Mouse (Mus musculus): ENCODE data around the gene Pld4.

The Pld4 gene

DNA sequence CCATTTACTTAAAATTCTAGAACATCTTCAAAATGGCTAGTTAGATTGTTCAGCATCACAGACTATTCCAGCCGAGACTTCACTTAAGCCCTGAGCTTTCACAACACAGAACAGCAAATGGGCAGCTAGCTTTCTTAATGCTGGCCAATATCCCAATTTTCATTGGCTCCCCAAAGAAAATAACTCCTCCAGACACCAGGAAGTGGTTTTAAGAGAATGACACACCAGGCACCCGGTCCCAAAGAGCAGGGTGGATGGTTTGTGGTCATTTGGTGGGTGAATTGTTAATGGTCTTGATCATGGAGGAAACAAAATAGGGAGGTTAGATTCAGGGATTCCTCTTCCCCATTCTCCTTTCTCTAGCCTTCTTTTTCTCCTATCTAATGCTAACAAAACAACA lies 8.1 kb upstream of the Pld4 start:
- Histone ChIP-seq H3K27me3 (ENCODE audit: insufficient read depth, low read length) (0 out of 2 replicates have a peak, but pooled peaks cover 8% of the 10 kb centered on the region), H3K4me3 (replicated peaks; ENCODE audit: low read length) (no peak overlapping the region), H3K4me1 (replicated peaks; ENCODE audit: low read depth, low read length) (peaks cover 24% of the 10 kb centered on the region), H3K9me3 (ENCODE audit: low read length) (no peaks in the 10 kb centered on the region), H3K36me3 (ENCODE audit: insufficient read depth, low read length) (no peaks in the 10 kb centered on the region)
- TF ChIP-seq POU5F1 (IDR thresholded peaks at IDR 0.05; ENCODE audit: borderline replicate concordance, low read length): no peak
- TF ChIP-seq NANOG (IDR thresholded peaks at IDR 0.05; ENCODE audit: borderline replicate concordance, low read length): no peak
- TF ChIP-seq CTCF (conservative IDR thresholded peaks at IDR 0.05; ENCODE audit: low read length): no peak

DNA sequence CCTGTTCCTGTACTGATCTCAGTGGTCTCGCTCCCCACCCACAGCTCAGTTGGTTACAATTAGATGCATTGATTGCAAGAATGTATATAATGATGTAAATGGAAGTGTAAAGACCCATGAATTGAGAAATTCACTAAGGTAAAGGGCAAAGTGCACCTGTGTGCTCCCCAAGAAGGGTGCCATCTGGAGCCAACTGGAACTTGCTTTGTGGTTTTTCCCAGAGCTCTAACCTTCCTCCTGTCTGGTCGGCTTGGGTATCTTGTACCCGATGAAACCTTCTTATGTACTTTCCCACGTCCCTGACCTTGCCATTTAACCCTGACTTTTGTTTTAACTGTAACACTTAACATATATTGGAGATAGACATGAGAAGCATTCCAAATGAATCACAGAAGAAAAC lies 4.6 kb upstream of the Pld4 start:
- Histone ChIP-seq H3K27me3 (ENCODE audit: insufficient read depth, low read length) (0 out of 2 replicates have a peak, but pooled peaks cover 4% of the 10 kb centered on the region), H3K9me3 (ENCODE audit: low read length) (0 out of 2 replicates have a peak, but pooled peaks cover 6% of the 10 kb centered on the region), H3K4me1 (replicated peaks; ENCODE audit: low read depth, low read length) (peaks cover 29% of the 10 kb centered on the region), H3K36me3 (ENCODE audit: insufficient read depth, low read length) (no peaks in the 10 kb centered on the region), H3K4me3 (replicated peaks; ENCODE audit: low read length) (no peak overlapping the region)
- TF ChIP-seq NANOG (IDR thresholded peaks at IDR 0.05; ENCODE audit: borderline replicate concordance, low read length) (no peak), POU5F1 (IDR thresholded peaks at IDR 0.05; ENCODE audit: borderline replicate concordance, low read length) (no peak), CTCF (conservative IDR thresholded peaks at IDR 0.05; ENCODE audit: low read length) (no peak)

DNA sequence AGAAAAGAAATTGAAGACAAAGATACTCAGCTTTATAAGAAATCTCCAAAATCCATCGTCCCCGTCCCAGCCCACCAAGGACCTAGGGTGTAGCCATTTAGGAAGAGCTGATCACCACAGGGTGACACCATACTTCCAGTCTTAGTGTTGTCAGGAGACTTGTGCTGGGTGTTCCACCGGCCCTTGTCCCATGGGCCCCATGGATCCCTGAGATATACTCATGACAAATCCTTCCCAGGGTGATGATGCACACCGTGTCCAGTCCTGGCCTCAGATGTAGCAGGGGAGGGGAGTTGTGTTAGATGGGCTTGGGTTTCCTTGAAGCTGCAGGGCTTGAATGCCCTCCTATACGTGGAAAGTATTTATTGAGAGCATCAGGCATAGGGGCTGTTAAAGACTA lies 2.6 kb upstream of the Pld4 start:
- Histone ChIP-seq H3K27me3 (ENCODE audit: insufficient read depth, low read length) (0 out of 2 replicates have a peak, but pooled peaks cover 1% of the 10 kb centered on the region), H3K4me1 (replicated peaks; ENCODE audit: low read depth, low read length) (peaks cover 32% of the 10 kb centered on the region), H3K9me3 (ENCODE audit: low read length) (0 out of 2 replicates have a peak, but pooled peaks cover 6% of the 10 kb centered on the region), H3K36me3 (ENCODE audit: insufficient read depth, low read length) (no peaks in the 10 kb centered on the region), H3K4me3 (replicated peaks; ENCODE audit: low read length) (no peak overlapping the region)
- no peak for TF ChIP-seq NANOG (IDR thresholded peaks at IDR 0.05; ENCODE audit: borderline replicate concordance, low read length)
- TF ChIP-seq POU5F1 (IDR thresholded peaks at IDR 0.05; ENCODE audit: borderline replicate concordance, low read length): no peak
- TF ChIP-seq CTCF (conservative IDR thresholded peaks at IDR 0.05; ENCODE audit: low read length): no peak

DNA sequence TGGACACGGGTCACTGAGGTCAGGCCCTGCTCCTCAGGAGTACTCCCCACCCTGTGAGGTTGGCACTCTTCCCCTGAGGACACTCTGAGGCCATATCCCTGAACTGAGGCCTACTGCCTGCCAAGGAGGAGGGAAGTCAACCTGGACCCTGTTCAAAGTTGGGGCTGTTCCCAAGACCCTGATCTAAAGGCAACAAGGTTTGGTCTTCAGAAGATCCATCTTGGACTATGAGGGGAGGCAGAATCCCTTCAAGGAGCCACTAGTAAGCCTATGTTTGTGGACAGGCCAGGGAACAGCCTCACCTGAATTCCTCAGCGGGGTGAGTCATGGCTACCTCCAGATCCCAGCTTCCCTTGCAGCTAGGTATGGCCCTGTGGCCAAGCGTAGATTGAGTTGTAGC lies 984 bp upstream of the Pld4 start:
- no peaks in the 10 kb centered on the region for H3K36me3 ChIP-seq (ENCODE audit: insufficient read depth, low read length)
- peaks cover 32% of the 10 kb centered on the region for H3K4me1 ChIP-seq (replicated peaks; ENCODE audit: low read depth, low read length)
- peaks cover 9% of the 10 kb centered on the region; the same call in 1 of the 2 replicates for H3K27me3 ChIP-seq (ENCODE audit: insufficient read depth, low read length)
- H3K9me3 ChIP-seq (ENCODE audit: low read length): 0 out of 2 replicates have a peak, but pooled peaks cover 6% of the 10 kb centered on the region
- TF ChIP-seq NANOG (IDR thresholded peaks at IDR 0.05; ENCODE audit: borderline replicate concordance, low read length) (no peak), POU5F1 (IDR thresholded peaks at IDR 0.05; ENCODE audit: borderline replicate concordance, low read length) (no peak), CTCF (conservative IDR thresholded peaks at IDR 0.05; ENCODE audit: low read length) (no peak)
- no peak overlapping the region for H3K4me3 ChIP-seq (replicated peaks; ENCODE audit: low read length)

DNA sequence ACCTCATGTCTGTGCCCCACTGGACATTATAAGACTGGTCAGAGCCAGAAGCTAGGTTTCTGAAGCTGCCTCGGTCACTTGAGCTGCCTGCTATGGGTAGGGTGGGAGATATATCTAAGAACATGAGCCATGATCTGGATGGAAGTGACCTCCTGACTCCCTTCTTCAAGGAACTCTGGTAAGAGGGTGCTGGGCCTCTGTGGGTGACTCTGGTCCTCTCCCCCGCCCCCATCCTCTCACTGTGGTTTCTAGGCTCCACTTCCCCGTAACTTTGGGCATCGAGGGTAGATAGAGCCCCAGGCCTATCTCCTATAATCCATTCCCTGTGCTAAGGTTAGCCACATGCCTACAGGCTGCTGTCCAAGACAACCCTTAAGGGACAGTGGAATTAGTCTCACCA lies 956 bp downstream of the Pld4 start:
- H3K9me3 ChIP-seq (ENCODE audit: low read length): 0 out of 2 replicates have a peak, but pooled peaks cover 6% of the 10 kb centered on the region
- peaks cover 9% of the 10 kb centered on the region; the same call in 1 of the 2 replicates for H3K27me3 ChIP-seq (ENCODE audit: insufficient read depth, low read length)
- no peaks in the 10 kb centered on the region for H3K36me3 ChIP-seq (ENCODE audit: insufficient read depth, low read length)
- H3K4me1 ChIP-seq (replicated peaks; ENCODE audit: low read depth, low read length): peaks cover 17% of the 10 kb centered on the region
- no peak overlapping the region for H3K4me3 ChIP-seq (replicated peaks; ENCODE audit: low read length)
- TF ChIP-seq CTCF (conservative IDR thresholded peaks at IDR 0.05; ENCODE audit: low read length) (no peak), POU5F1 (IDR thresholded peaks at IDR 0.05; ENCODE audit: borderline replicate concordance, low read length) (no peak), NANOG (IDR thresholded peaks at IDR 0.05; ENCODE audit: borderline replicate concordance, low read length) (no peak)

DNA sequence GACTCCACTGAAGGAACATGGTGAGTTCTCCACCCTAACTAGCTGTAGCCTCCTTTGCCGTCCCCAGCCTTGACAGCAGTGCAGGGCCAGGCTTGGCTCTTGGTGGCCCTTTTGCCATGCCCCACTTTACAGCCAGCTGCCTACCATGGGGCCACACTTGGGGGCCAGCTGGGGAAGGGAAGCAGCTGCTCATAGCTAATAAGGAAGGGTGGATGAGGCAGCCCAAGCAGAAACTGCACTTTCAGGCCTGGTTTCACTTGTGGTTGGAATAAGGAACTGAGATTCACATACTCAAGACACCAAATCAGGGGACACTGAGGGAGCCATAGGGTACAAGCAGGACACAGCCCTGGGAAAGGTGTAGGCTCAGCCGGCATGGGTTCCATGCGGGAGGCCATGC lies 1.6 kb downstream of the Pld4 start:
- Histone ChIP-seq H3K4me3 (replicated peaks; ENCODE audit: low read length) (no peak overlapping the region), H3K36me3 (ENCODE audit: insufficient read depth, low read length) (no peaks in the 10 kb centered on the region), H3K9me3 (ENCODE audit: low read length) (0 out of 2 replicates have a peak, but pooled peaks cover 6% of the 10 kb centered on the region), H3K27me3 (ENCODE audit: insufficient read depth, low read length) (peaks cover 9% of the 10 kb centered on the region; the same call in 1 of the 2 replicates), H3K4me1 (replicated peaks; ENCODE audit: low read depth, low read length) (peaks cover 12% of the 10 kb centered on the region)
- TF ChIP-seq POU5F1 (IDR thresholded peaks at IDR 0.05; ENCODE audit: borderline replicate concordance, low read length): no peak
- TF ChIP-seq CTCF (conservative IDR thresholded peaks at IDR 0.05; ENCODE audit: low read length): no peak
- TF ChIP-seq NANOG (IDR thresholded peaks at IDR 0.05; ENCODE audit: borderline replicate concordance, low read length): no peak

DNA sequence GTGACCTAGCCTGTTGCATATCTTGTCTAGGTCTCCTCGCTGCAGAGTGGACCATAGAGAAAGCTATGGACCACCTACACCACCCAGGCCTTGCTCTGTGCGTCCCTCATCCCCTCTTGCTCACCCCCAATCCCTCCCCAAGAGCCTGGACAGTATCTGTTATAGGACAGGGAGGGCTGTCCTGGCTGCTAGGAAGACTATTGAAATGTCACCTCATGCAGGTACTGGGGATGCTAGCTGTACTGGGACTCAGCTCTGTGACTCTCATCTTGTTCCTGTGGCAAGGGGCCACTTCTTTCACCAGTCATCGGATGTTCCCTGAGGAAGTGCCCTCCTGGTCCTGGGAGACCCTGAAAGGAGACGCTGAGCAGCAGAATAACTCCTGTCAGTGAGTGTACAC lies 2.7 kb downstream of the Pld4 start:
- Histone ChIP-seq H3K4me3 (replicated peaks; ENCODE audit: low read length) (no peak overlapping the region), H3K4me1 (replicated peaks; ENCODE audit: low read depth, low read length) (peaks cover 12% of the 10 kb centered on the region), H3K9me3 (ENCODE audit: low read length) (0 out of 2 replicates have a peak, but pooled peaks cover 6% of the 10 kb centered on the region), H3K36me3 (ENCODE audit: insufficient read depth, low read length) (no peaks in the 10 kb centered on the region), H3K27me3 (ENCODE audit: insufficient read depth, low read length) (peaks cover 9% of the 10 kb centered on the region; the same call in 1 of the 2 replicates)
- TF ChIP-seq CTCF (conservative IDR thresholded peaks at IDR 0.05; ENCODE audit: low read length) (no peak), NANOG (IDR thresholded peaks at IDR 0.05; ENCODE audit: borderline replicate concordance, low read length) (no peak), POU5F1 (IDR thresholded peaks at IDR 0.05; ENCODE audit: borderline replicate concordance, low read length) (no peak)

DNA sequence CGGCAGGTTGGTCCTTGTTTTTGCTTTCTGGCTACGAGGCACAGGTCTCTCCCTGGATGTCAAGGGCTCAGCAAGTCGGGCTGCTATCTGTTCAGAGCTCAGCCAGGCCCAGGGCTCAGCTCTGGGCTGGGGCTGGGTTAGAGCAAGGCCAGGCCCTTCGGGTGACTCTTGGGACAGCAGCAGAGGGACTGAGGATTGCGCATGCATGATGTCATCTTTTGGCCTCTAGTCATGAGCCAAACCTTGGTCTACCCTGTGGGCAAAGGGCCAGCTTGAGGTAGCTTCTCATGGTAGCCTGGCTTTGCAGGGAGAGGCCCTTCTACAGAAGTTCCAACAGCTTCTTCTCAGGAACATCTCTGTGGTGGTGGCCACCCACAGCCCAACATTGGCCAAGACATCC lies 3.7 kb downstream of the Pld4 start:
- peaks cover 9% of the 10 kb centered on the region; the same call in 1 of the 2 replicates for H3K27me3 ChIP-seq (ENCODE audit: insufficient read depth, low read length)
- peaks cover 12% of the 10 kb centered on the region for H3K4me1 ChIP-seq (replicated peaks; ENCODE audit: low read depth, low read length)
- 0 out of 2 replicates have a peak, but pooled peaks cover 6% of the 10 kb centered on the region for H3K9me3 ChIP-seq (ENCODE audit: low read length)
- TF ChIP-seq CTCF (conservative IDR thresholded peaks at IDR 0.05; ENCODE audit: low read length) (no peak), POU5F1 (IDR thresholded peaks at IDR 0.05; ENCODE audit: borderline replicate concordance, low read length) (no peak), NANOG (IDR thresholded peaks at IDR 0.05; ENCODE audit: borderline replicate concordance, low read length) (no peak)
- no peak overlapping the region for H3K4me3 ChIP-seq (replicated peaks; ENCODE audit: low read length)
- no peaks in the 10 kb centered on the region for H3K36me3 ChIP-seq (ENCODE audit: insufficient read depth, low read length)

DNA sequence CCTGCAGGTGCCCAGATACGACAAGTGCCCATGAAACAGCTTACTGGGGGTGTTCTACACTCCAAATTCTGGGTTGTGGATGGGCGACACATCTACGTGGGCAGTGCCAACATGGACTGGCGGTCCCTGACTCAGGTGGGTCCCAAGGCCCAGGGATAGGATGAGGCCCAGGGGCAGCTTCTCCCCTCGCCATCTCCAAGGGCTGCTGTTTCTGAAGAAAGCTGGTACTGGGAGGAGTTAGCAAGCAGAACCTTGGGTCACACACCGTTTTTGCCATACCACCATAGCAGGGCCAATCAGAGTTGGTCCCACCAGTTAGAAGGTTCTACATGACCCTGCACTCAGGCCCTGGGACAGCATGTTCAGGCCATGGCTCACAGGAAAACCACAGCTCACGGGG lies 4.5 kb downstream of the Pld4 start:
- Histone ChIP-seq H3K27me3 (ENCODE audit: insufficient read depth, low read length) (peaks cover 9% of the 10 kb centered on the region; the same call in 1 of the 2 replicates), H3K9me3 (ENCODE audit: low read length) (no peaks in the 10 kb centered on the region), H3K4me1 (replicated peaks; ENCODE audit: low read depth, low read length) (peaks cover 12% of the 10 kb centered on the region), H3K4me3 (replicated peaks; ENCODE audit: low read length) (no peak overlapping the region), H3K36me3 (ENCODE audit: insufficient read depth, low read length) (no peaks in the 10 kb centered on the region)
- TF ChIP-seq NANOG (IDR thresholded peaks at IDR 0.05; ENCODE audit: borderline replicate concordance, low read length) (no peak), POU5F1 (IDR thresholded peaks at IDR 0.05; ENCODE audit: borderline replicate concordance, low read length) (no peak), CTCF (conservative IDR thresholded peaks at IDR 0.05; ENCODE audit: low read length) (no peak)

All from E14TG2a.4 (cell line).